Mouse (Mus musculus): ENCODE results near the gene Rho.

Gene Rho

DNA sequence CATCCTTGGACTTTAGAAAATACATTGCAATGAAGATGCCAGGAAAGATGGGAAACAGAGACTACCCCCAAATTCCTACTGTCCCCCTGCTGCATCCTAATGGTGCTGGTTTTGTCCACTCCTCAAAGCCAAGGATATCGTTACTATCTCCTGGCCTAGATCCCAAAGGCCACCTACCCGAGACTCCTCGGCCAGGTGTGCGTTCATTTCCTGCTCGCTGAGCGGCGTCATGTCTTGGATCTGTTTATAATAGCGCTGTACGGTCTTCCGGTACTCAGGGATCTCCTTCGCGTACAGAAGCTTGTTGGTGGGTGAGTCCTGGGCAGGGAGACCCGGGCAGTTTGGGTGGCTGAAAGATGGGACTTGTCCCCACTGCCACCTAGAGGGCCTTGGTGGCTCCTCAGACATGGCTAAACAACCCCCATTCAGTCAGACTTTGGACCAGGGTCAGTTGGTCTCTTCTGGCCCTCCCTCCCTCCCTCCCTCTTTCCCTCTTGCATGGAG, 24.9 kb downstream of the Rho start:
- no peak for DNase-seq (ENCODE audit: low spot score in 2 of 2)

DNA sequence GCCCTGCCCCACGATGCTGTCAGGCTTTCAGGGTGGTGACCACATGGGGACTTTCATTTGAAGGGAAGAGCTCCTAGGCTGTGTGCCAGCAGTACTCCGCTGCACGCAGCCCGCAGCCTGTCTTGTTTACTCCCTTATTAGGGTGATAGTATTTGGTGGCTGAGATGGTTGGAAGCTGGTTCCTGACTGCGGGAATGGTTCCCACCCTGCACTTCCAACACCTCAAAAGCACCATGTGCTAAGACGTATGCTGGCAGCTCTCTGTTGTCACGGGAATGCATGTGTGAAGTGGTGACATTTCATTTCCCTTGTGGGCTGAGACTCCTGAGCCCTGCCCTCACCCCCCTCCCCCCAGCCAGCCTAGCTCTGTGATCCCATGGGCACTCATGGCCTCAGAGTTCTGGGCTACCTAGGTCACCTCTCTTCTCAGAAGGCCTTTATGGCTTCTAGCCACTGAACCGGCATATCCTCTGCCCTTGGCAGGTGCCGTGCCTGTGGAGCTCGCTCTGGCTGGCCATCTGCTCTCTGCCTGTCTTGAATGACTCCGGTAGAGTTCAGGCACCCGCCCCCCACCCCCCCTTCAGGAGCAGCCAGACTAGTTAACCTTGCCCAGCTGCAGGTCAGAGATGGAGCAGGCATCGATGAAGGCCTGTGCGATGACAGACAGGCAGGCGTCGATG, 25.5 kb downstream of the Rho start:
- no peak for DNase-seq (ENCODE audit: low spot score in 2 of 2)

DNA sequence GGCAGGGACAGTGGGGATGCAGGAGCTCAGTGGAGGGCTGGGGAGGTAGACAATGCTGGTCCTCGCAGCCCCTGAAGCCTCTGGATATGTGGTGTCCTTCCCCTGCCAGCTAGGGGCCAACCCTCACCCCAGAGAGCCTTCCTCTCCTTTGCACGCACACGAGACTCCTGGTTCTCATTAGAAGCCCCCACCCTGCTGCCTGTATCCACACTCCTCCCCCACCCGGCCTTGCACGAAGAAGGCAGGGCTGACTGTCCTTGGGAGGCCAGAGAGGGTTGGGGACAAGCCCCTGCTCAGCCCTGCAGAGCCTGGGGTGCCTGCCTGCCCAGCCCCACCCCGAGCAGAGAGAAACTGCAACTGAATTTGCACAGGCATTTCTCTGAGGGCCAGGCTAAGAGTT, 26.1 kb downstream of the Rho start:
- no peak for DNase-seq (ENCODE audit: low spot score in 2 of 2)

GRCm38 (mm10) chr6:115958445-115958844, 26.9 kb downstream of the Rho start:
- DNase-seq (ENCODE audit: low spot score in 2 of 2), result no peak

DNA sequence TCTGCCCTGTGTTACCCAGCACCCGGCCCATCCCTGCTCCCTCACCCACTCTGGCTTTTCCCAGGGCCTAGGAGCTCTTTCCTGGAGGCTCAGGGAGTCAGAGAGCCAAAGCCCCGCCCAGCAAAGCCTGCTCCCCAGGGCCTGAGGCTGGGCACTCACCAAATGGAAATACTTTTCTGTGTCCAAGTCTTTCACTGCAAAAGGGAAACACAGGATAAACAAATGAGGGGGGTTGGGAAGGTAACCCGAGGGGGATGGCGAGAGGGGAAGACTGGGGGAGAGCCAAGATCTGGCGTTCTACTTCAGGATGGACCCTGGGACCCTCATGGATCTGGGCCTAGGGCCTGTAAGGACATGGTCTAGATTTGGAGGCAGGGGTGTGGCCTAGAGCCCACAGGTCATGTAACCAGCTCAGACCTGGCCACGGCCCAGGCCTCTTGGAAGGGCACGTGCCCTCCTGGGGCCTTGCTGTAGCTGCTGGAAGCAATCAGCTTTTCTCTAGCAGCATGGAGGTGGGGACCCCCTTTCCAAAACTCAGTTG, 27.7 kb downstream of the Rho start:
- DNase-seq (ENCODE audit: low spot score in 2 of 2), result no peak

DNA sequence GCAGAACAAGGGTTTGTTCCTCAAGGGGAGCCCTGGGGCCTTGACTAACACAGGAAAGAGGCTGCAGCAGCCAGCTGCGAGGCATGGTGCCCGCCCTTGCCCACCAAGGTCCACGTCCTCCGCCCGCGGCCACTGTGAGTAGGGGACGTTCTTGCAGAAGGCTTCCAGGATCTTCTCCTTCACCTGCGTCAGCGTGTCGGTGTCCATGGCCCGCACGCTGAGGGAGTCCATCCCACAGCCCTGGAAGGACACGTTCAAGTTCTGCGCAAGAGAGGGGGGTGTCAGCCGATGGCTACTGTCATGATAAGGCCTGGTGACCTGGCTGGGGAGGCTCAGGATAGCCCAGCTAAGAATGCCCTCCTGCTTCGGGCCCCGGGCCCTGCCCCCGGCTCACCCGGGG, 28.8 kb downstream of the Rho start:
- DNase-seq (ENCODE audit: low spot score in 2 of 2), result no peak

GRCm38 (mm10) chr6:115961743-115962142, 30.2 kb downstream of the Rho start:
- no peak for DNase-seq (ENCODE audit: low spot score in 2 of 2)

DNA sequence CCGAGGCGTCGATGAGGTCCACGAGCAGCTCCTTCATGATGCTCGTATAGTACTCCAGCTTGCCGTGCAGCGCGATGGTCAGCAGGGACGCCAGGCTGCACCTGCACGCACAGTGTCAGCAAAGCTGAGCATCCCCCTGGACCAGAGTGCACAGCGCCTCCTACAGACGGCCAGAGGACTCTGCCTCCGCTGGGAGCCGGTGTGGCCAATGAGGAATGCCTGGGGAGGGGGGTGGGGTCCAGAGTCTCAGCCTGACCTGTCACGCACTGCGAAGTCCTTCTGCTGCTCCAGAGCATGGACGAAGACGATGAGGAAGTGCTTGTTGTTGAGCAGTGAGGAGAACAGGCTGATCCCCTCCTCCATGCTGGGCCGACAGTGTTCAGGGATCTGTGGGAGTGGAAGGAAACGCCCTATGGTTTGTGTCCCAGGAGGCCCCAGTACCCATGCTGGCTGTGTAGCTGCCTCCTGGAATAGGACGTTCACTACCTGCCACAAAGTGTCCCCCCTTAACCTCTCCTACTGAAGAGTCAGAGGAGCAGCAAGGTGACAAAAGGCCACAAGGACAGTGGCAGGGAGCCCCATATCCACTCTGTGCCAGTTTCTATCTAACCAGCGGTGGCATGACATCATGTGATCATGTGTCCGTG, 31.0 kb downstream of the Rho start:
- no peak for DNase-seq (ENCODE audit: low spot score in 2 of 2)

DNA sequence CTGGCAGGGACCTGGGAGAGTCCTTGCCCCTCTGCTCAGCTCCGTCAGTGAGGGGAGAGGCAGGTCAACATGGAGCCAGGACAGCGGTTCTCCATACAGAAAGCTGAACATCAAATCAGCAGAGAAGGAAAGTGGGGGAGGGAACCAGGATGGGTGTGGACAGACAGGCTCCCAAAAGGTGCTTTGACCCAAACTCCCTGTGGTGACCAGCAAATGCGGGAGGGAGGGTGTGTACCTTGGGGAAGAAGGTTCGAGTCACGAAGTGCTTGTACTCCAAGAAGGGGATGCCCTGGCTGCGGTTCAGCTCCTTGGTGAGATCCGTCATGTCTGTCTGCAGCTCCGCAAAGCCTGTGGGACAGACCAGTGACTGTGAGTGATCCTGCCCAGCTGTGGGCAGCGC, 32.1 kb downstream of the Rho start:
- DNase-seq (ENCODE audit: low spot score in 2 of 2), result no peak

DNA sequence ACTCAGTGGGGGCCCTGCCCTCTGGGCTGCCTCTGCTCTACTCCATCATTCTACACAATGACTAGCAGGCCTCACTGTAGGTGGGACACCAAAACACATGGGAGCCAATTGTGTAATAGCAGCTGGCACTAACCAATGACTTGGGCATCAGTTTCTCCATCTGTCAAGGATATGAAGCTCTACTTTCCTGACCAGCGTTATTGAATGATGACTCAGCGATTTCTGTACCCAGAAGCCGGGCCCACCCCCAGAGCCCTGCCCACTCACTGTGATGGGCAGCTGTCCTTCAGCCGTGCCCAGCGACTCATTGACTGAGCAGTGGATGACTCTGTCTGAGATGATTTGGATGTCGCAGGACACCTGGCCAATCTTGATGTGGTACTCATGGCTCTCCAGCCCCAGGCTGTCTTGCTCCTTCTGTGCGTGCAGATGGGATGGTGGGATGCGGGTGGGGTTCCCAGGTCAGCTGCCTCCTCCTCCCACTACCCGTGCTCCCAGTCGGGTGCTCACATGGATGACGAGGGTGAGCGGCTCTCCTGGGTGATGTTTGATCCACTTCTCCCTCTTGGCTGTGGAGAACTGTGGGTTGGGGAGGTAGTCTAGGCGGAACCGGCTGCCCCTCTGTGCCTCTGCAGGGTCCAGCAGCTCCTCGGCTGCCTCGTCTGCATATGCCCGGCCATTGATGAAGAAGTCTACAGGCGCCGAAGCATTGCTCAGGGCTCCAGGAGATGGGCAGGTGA, 34.8 kb downstream of the Rho start:
- DNase-seq (ENCODE audit: low spot score in 2 of 2), result no peak

DNA sequence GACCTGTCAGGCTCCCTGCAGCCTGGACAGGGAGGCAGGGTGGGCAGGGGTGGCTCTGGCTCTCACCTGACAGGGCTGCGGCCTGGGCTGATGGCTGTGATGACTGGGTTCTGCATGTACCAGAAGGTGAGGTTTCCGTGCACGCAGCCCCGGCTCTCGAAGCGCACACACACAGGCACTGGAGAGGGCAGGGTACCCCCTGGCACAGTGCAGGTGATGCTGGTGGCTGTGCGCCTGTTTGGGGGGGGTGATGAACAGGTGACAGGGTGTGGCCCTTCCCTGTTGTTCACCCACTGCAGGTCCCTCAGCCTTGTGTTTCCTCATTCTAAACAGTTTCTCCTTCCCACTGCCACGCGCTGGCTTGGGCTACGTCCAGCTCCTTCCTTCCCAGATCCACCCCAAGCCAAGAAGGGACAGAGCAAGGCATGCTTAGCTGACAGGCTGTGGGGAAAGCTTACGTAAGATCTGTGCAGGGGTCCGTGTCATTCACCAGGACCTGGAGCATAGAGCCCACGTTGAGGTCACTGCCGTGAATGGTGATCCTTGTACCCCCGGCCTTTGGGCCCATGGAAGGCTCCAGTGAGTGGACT, 35.8 kb downstream of the Rho start:
- DNase-seq (ENCODE audit: low spot score in 2 of 2), result no peak

DNA sequence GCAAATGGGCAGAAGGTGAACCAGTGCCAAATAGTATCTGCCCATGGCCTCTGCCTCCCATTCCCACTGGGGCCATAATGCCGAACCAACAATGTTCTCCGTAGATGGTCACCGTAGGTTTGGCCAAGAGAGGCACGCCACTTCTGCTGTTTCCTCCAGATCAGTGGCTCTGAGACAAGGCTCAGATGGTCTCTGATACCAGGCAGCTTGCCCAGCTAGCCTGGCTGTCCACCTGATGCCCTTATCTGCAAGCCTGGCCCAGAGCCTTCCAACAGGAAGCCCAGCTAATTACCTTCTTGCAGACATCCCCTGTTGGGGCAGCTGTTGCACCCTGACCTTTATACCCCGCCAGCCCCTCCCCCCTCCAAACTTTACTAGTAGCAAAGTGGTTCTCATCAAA, 36.5 kb downstream of the Rho start:
- no peak for DNase-seq (ENCODE audit: low spot score in 2 of 2)

- DNase-seq (ENCODE audit: low spot score in 2 of 2), result no peak
These were observed 37.2 kb downstream of the Rho start for GRCm38 (mm10) chr6:115968700-115969099.

DNA sequence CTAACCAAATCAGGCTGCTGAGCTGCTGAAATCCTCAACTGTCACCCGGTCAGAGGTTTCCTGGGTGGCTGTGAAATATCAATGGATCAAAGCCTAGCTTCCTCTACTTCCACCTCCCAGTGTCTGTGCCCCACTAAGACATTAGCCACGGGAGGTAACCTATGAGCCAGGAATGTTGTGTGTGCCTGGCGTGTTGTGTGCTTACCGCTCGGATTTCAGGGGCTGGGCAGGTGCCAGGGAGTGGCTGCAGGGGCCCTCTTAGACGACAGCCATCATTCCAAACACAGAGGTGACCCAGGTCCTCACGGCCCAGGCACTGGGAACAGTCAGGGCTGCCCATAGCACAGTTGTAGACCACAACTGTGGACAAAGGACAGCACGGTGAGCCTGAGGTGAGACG, 37.6 kb downstream of the Rho start:
- DNase-seq (ENCODE audit: low spot score in 2 of 2), result no peak

DNA sequence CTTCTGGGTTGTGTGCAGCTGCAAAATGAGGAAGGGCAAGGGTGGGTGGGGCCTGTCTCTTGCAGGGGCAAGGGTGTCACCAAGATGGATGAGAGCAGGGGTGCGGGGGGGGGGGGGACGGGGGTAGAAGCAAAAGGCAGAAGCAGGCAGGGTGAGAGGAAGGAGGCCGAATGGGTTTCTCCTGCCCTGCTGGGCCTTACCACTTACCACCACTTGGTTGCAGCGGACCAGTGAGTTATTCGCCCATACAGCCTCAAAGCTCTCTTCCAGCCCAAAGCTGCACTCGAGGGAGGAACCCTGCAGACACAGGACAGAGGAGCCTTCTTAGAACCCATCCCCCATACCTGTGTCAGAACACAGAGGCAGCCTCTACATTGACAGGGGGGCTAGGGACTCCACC, 38.4 kb downstream of the Rho start:
- peak in 1 of 2 experiments; percentile 24 for DNase-seq (ENCODE audit: low spot score in 2 of 2)

GRCm38 (mm10) chr6:115971273-115972060, 39.9 kb downstream of the Rho start:
- no peak for DNase-seq (ENCODE audit: low spot score in 2 of 2)

GRCm38 (mm10) chr6:115972083-115972764, 40.7 kb downstream of the Rho start:
- no peak for DNase-seq (ENCODE audit: low spot score in 2 of 2)

DNA sequence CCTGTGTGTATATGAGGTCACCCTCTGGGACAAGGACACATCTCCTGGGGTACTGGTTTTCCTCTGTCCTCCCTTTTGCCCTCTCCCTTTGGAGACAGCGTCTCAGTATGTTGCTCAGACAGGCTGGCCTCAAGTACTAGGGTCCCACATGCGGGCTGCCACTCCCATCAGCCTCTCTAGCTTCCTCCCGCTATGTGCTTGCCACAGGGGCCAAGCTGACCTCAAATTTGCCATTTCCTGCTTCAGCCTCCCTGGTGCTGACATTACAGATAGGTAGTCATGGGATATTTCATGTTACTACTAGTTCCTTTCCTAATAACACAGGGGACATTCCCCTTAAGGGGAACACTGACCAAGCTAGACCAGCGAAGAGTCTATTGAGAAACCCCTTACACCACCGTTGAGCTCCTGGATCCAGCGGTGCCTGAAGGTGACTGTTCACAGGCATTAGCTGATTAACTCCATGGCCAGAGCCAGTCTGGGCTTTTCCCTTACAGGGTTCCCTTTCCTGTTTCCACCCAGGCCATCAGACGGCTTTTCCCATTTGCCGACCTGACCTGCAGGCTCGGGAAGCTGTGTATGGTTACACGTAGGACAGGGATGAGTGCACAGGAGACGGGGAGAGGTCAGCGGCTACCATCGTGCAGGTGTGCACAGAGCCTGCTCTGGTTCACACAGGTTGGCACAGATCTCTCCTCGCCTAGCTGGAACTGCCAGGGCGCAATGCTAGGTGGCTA, 41.8 kb downstream of the Rho start:
- DNase-seq (ENCODE audit: low spot score in 2 of 2), result no peak

DNA sequence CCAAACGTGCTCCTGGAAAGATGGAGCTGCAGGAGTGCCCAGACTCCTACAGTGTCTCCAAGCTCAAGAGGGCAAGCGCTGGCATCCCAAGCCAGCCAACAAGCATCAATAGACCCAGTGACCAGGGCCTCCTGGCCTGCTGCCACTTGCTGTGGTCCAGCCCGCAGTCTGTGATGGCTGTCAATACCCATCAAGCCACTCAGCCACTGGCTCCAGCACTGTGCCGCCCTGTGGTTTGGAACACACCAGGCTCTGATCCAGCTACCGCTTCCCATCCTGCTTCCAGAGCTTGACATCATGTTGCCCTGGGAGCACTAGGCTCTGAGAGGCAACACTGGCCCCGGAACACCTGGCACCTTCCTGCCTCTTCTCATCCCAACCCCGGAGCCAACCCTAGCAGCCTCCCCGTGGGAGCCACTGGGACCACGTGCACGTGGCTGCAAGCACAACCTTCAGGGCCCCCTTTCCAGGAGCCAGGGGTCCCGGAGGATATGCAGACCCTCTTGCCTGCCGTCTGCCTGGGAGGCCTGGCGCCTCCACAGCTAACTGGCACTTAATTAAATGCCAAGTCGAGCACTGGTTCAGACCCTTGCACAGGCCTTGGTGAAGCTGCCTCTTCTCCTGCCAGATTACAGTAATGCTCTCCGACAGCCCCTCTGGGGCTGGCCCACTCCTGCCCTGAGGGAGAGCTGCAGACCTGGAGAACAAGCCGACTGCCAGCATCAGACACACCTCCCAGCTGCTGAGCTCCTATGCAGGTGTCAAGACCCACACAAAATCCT, 42.5 kb downstream of the Rho start:
- no peak for DNase-seq (ENCODE audit: low spot score in 2 of 2)
